Mouse (Mus musculus) gastrocnemius, postnatal 14 days (tissue): Measurements from ENCODE around the gene Ap5z1. TPM values are rescaled to one million over a fixed set of nuclear protein-coding genes. Genes with fewer than 3 reads are reported as not detected.

ENCODE experiments used
- DNase-seq: peaks from one replicate; pipeline ENCODE4 v3.0.0; 2021; ENCODE audit warnings: mixed read lengths
- intact Hi-C: fragments of 180-260 bp; cut with DNase I; formaldehyde crosslinking; loops from one replicate; pipeline ENCODE4 v1.15.1; 2025; ENCODE audit warnings: low total_unique reads
- long read RNA-seq, 2 experiments: library from polyadenylated mRNA; stranded (forward); transcript quantifications; one replicate each; pipeline ENCODE4 v2.0.0; 2021
- total RNA-seq, 2 experiments: library from RNA; stranded (reverse); gene quantifications; 2 replicates each; pipeline ENCODE4 v1.2.3; 2021

Ap5z1 gene
- total RNA-seq = 1 to 10 TPM; 3.4 to 3.9 TPM
- long read RNA-seq, experiment 1, partial matches to known transcripts = 0 of 4 reads
- long read RNA-seq, experiment 1, other reads (novel, unspliced or antisense) = 2 of 4 reads
- long read RNA-seq, experiment 2, transcript Ap5z1-201 (17 exons, 3,689 nt) = major isoform, 5 of 10 reads
- long read RNA-seq, experiment 2, partial matches to known transcripts = 3 of 10 reads
- long read RNA-seq, experiment 2, other reads (novel, unspliced or antisense) = 2 of 10 reads

GRCm38 (mm10) chr5:142463461-142464454, at the start of gene Ap5z1:
TSS of gene Ap5z1 (plus strand) at chr5:142463944.
- DNase-seq = peak; percentile 95
- intact Hi-C loops = no loop called here

GRCm38 (mm10) chr5:142415401-142415800, 48.3 kb upstream of the Ap5z1 start:
- no peak for DNase-seq
- intact Hi-C loops = no loop called here

GRCm38 (mm10) chr5:142416070-142416775, 47.5 kb upstream of the Ap5z1 start:
- intact Hi-C loops = no loop called here
- no peak for DNase-seq

GRCm38 (mm10) chr5:142417104-142417503, 46.6 kb upstream of the Ap5z1 start:
- DNase-seq = no peak
- intact Hi-C loops = no loop called here

GRCm38 (mm10) chr5:142417876-142418275, 45.9 kb upstream of the Ap5z1 start:
- intact Hi-C loops = no loop called here
- no peak for DNase-seq

- intact Hi-C loops = no loop called here
- DNase-seq = no peak
Measured at GRCm38 (mm10) chr5:142418419-142418818, 45.3 kb upstream of the Ap5z1 start.

GRCm38 (mm10) chr5:142420317-142420716, 43.4 kb upstream of the Ap5z1 start:
- intact Hi-C loops = no loop called here

GRCm38 (mm10) chr5:142420920-142421319, 42.8 kb upstream of the Ap5z1 start:
- DNase-seq = no peak
- intact Hi-C loops = no loop called here

More at GRCm38 (mm10) chr5:142420317-142420716, 43.4 kb upstream of the Ap5z1 start:
- no peak for DNase-seq

- intact Hi-C loops = no loop called here
Measured at GRCm38 (mm10) chr5:142421886-142422285, 41.9 kb upstream of the Ap5z1 start.

GRCm38 (mm10) chr5:142423141-142423540, 40.6 kb upstream of the Ap5z1 start:
- intact Hi-C loops = no loop called here
- no peak for DNase-seq

More at GRCm38 (mm10) chr5:142421886-142422285, 41.9 kb upstream of the Ap5z1 start:
- no peak for DNase-seq

GRCm38 (mm10) chr5:142423701-142424100, 40.0 kb upstream of the Ap5z1 start:
- intact Hi-C loops = no loop called here

GRCm38 (mm10) chr5:142424627-142425349, 39.0 kb upstream of the Ap5z1 start:
- intact Hi-C loops = no loop called here
- peak; percentile 83 for DNase-seq

More at GRCm38 (mm10) chr5:142423701-142424100, 40.0 kb upstream of the Ap5z1 start:
- DNase-seq = no peak

- DNase-seq = no peak
- intact Hi-C loops = no loop called here
Measured at GRCm38 (mm10) chr5:142426476-142426875, 37.3 kb upstream of the Ap5z1 start.

- DNase-seq = no peak
- intact Hi-C loops = no loop called here
Measured at GRCm38 (mm10) chr5:142427876-142428275, 35.9 kb upstream of the Ap5z1 start.

GRCm38 (mm10) chr5:142428691-142429090, 35.1 kb upstream of the Ap5z1 start:
- DNase-seq = no peak
- intact Hi-C loops = no loop called here

GRCm38 (mm10) chr5:142431029-142431428, 32.7 kb upstream of the Ap5z1 start:
- DNase-seq = no peak
- intact Hi-C loops = no loop called here

GRCm38 (mm10) chr5:142431811-142432434, 31.8 kb upstream of the Ap5z1 start:
- intact Hi-C loops = no loop called here
- DNase-seq = peak; percentile 60

- DNase-seq = no peak
- intact Hi-C loops = no loop called here
Measured at GRCm38 (mm10) chr5:142432695-142433094, 31.0 kb upstream of the Ap5z1 start.

GRCm38 (mm10) chr5:142434052-142434451, 29.7 kb upstream of the Ap5z1 start:
- no peak for DNase-seq
- intact Hi-C loops = no loop called here
